Mouse (Mus musculus): ENCODE results near the gene 4930404H24Rik. TPM values are rescaled to one million over a fixed set of nuclear protein-coding genes. Genes with fewer than 3 reads are reported as not detected.

Gene 4930404H24Rik
- not detected for polyA plus RNA-seq (2014; fragmentation: Illumina TruSeq; extraction: RNeasy Lipid Tissue Mini Kit (QIAGEN cat#74804))

GRCm38 (mm10) chr2:153492573-153493392 lies at the start of gene 4930404H24Rik:
4930404H24Rik (plus strand) TSS chr2:153492790.

GRCm38 (mm10) chr2:153529931-153530766 lies 37.6 kb downstream of the 4930404H24Rik start, which contains the start of gene Nol4l:
Nol4l (minus strand) TSS chr2:153529971.

Other genes starting within 250 kb of the 4930404H24Rik start
- gene Kif3b, start 201.4 kb upstream of the 4930404H24Rik start, polyA plus RNA-seq (2014; fragmentation: Illumina TruSeq; extraction: RNeasy Lipid Tissue Mini Kit (QIAGEN cat#74804)), result 17.8 TPM
- gene Asxl1, start 147.0 kb upstream of the 4930404H24Rik start, polyA plus RNA-seq (2014; fragmentation: Illumina TruSeq; extraction: RNeasy Lipid Tissue Mini Kit (QIAGEN cat#74804)), result 41.0 TPM
- gene Nol4l, start 37.2 kb downstream of the 4930404H24Rik start, polyA plus RNA-seq (2014; fragmentation: Illumina TruSeq; extraction: RNeasy Lipid Tissue Mini Kit (QIAGEN cat#74804)), result 7.2 TPM
- 10.5 TPM for gene Commd7, start 140.0 kb downstream of the 4930404H24Rik start, polyA plus RNA-seq (2014; fragmentation: Illumina TruSeq; extraction: RNeasy Lipid Tissue Mini Kit (QIAGEN cat#74804))
- gene Dnmt3b, start 156.7 kb downstream of the 4930404H24Rik start, polyA plus RNA-seq (2014; fragmentation: Illumina TruSeq; extraction: RNeasy Lipid Tissue Mini Kit (QIAGEN cat#74804)), result 3.4 TPM
- gene Dnmt3c, start 203.9 kb downstream of the 4930404H24Rik start, polyA plus RNA-seq (2014; fragmentation: Illumina TruSeq; extraction: RNeasy Lipid Tissue Mini Kit (QIAGEN cat#74804)), result not detected
- 678 TPM for gene Mapre1, start 248.5 kb downstream of the 4930404H24Rik start, polyA plus RNA-seq (2014; fragmentation: Illumina TruSeq; extraction: RNeasy Lipid Tissue Mini Kit (QIAGEN cat#74804))